Mouse (Mus musculus): ENCODE data around the gene Lrrc40. TPM values are rescaled to one million over a fixed set of nuclear protein-coding genes. Genes with fewer than 3 reads are reported as not detected.
A peak's percentile ranks its signal among the peaks of the same experiment; 100 is the strongest.

Gene Lrrc40
- total and polyA plus RNA-seq, 3 experiments: 61.3 to 232 (median 144) TPM

DNA sequence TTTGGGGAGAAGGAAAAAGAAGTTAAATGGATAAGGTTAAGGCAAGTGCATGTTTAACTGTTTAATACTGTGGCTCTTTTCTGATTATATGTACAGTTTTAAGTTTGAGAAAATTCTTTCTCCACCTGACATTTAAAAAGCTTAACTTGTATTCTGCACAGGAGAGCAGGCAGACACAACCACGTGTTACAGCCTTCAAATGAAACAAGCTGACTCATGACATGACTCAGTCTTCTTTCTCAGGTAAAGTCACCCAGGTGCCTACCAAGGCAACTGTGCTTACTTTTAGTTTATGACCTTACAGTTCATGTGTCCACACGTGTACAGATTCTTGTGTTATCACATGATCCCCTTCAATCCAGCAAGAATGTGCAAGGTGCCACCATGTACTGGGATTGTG lies 67.0 kb downstream of the Lrrc40 start:
- Histone ChIP-seq H3K79me2 (replicated peaks; ENCODE audit: control insufficient read depth, extremely low read depth, insufficient read depth, poor library complexity, severe bottlenecking) (no peaks in the 10 kb centered on the region), H3K36me3 (replicated peaks in 1 of 2; ENCODE audit: control insufficient read depth in 1 of 2, insufficient read depth in 1 of 2, low read length in 1 of 2) (no peaks in the 10 kb centered on the region), H3K9ac (ENCODE audit: insufficient read depth, low read depth) (no peak overlapping the region), H3K27ac (ENCODE audit: insufficient read depth, low read depth) (no peak overlapping the region), H3K27me3 (replicated peaks) (no peaks in the 10 kb centered on the region), H3K9me3 (replicated peaks; ENCODE audit: low read length) (no peaks in the 10 kb centered on the region), H3K4me2 (ENCODE audit: insufficient read depth, low read depth, poor library complexity, severe bottlenecking) (no peak overlapping the region), H3K4me1 (ENCODE audit: control insufficient read depth in 1 of 2, insufficient read depth in 2 of 2) (peaks cover 6 to 10% of the 10 kb centered on the region in 2 experiments), H3K4me3 (replicated peaks in 1 of 3; ENCODE audit: low read depth in 2 of 3, low read length in 2 of 3, poor library complexity in 1 of 3) (no peak overlapping the region)
- DNase-seq (ENCODE audit: extremely low read depth): no peak
- TF ChIP-seq CHD2 (IDR thresholded peaks at IDR 0.05; ENCODE audit: low read length) (no peak), MAX (IDR thresholded peaks at IDR 0.05; ENCODE audit: low read length) (peak; percentile 89), KAT2A (IDR thresholded peaks at IDR 0.05; ENCODE audit: insufficient replicate concordance, low read length) (no peak), MYC (IDR thresholded peaks at IDR 0.05; ENCODE audit: low read depth, low read length) (peak; percentile 81), MAFK (IDR thresholded peaks at IDR 0.05; ENCODE audit: insufficient replicate concordance, low read length) (peak; percentile 83), MXI1 (IDR thresholded peaks at IDR 0.05; ENCODE audit: low read depth, low read length) (no peak)
- in situ Hi-C loops (cut with MboI; ENCODE audit: low pct_ligation_motif_present, low pct_unique_long_range_greater_than_20kb, low sequenced_read_pairs) (no loop called here), dilution Hi-C loops (cut with MboI; ENCODE audit: extremely low pct_ligation_motif_present, extremely low pct_unique_long_range_greater_than_20kb, low sequenced_read_pairs) (no loop called here)

DNA sequence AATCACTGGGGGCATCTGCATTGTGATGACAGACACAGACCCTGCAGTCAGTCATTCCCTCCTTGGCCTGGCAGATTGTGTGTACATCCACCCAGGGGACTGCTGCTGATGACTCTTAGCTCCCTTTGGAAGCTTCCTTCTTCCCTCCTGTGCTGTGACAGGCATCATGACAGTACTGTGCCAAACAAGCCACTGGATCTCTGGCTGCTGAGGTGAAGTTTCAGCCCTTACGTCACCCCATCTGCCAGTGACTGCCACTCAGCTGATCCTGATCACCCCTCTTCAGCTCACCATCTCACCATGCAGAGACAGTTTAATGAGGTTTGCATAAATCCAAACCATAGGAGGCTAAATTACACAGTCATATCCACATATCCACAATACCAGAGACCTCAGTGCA lies 68.8 kb downstream of the Lrrc40 start:
- Histone ChIP-seq H3K9me3 (replicated peaks; ENCODE audit: low read length) (no peaks in the 10 kb centered on the region), H3K4me3 (replicated peaks in 1 of 3; ENCODE audit: low read depth in 2 of 3, low read length in 2 of 3, poor library complexity in 1 of 3) (no peak overlapping the region), H3K27ac (ENCODE audit: insufficient read depth, low read depth) (no peak overlapping the region), H3K4me2 (ENCODE audit: insufficient read depth, low read depth, poor library complexity, severe bottlenecking) (no peak overlapping the region), H3K9ac (ENCODE audit: insufficient read depth, low read depth) (no peak overlapping the region), H3K27me3 (replicated peaks) (no peaks in the 10 kb centered on the region), H3K79me2 (replicated peaks; ENCODE audit: control insufficient read depth, extremely low read depth, insufficient read depth, poor library complexity, severe bottlenecking) (no peaks in the 10 kb centered on the region), H3K4me1 (ENCODE audit: control insufficient read depth in 1 of 2, insufficient read depth in 2 of 2) (peaks cover 6 to 10% of the 10 kb centered on the region in 2 experiments), H3K36me3 (replicated peaks in 1 of 2; ENCODE audit: control insufficient read depth in 1 of 2, insufficient read depth in 1 of 2, low read length in 1 of 2) (no peaks in the 10 kb centered on the region)
- in situ Hi-C loops (cut with MboI; ENCODE audit: low pct_ligation_motif_present, low pct_unique_long_range_greater_than_20kb, low sequenced_read_pairs) (no loop called here), dilution Hi-C loops (cut with MboI; ENCODE audit: extremely low pct_ligation_motif_present, extremely low pct_unique_long_range_greater_than_20kb, low sequenced_read_pairs) (no loop called here)
- TF ChIP-seq SMC3 (IDR thresholded peaks at IDR 0.05; ENCODE audit: low read depth, low read length) (no peak), MAZ (IDR thresholded peaks at IDR 0.05; ENCODE audit: low read depth, low read length) (no peak), JUN (IDR thresholded peaks at IDR 0.05; ENCODE audit: insufficient read depth, low read depth, low read length) (no peak), CTCF (conservative IDR thresholded peaks at IDR 0.05 in 1 of 2, IDR thresholded peaks at IDR 0.05 in 1 of 2; ENCODE audit: low read depth in 2 of 2, low read length in 2 of 2) (no peak), ZC3H11A (IDR thresholded peaks at IDR 0.05; ENCODE audit: low read depth, low read length) (no peak), TCF12 (IDR thresholded peaks at IDR 0.05; ENCODE audit: low read depth, low read length) (no peak), ETS1 (conservative IDR thresholded peaks at IDR 0.05; ENCODE audit: low read depth, low read length) (no peak), NRF1 (IDR thresholded peaks at IDR 0.05; ENCODE audit: low read depth, low read length) (no peak), ELF1 (IDR thresholded peaks at IDR 0.05; ENCODE audit: low read depth, low read length) (no peak), SIN3A (IDR thresholded peaks at IDR 0.05; ENCODE audit: low read length) (no peak)
- peak; percentile 39 for DNase-seq (ENCODE audit: extremely low read depth)

Other genes with a start within 250 kb of the Lrrc40 start
- gene Cth, start 111.6 kb upstream of the Lrrc40 start, total RNA-seq (2012; rRNA removed): 162 and 370 TPM in 2 replicates
- gene Cth, start 111.6 kb upstream of the Lrrc40 start, total RNA-seq (2014; rRNA removed): 574 and 637 TPM in 2 replicates
- 183 and 187 TPM in 2 replicates for gene Cth, start 111.6 kb upstream of the Lrrc40 start, polyA plus RNA-seq (2012; ENCODE audit: insufficient read length, low read depth)
- gene Ankrd13c, start 89.4 kb upstream of the Lrrc40 start, total RNA-seq (2012; rRNA removed): 18.9 and 28.7 TPM in 2 replicates
- gene Ankrd13c, start 89.4 kb upstream of the Lrrc40 start, total RNA-seq (2014; rRNA removed): 54.1 and 54.4 TPM in 2 replicates
- gene Ankrd13c, start 89.4 kb upstream of the Lrrc40 start, polyA plus RNA-seq (2012; ENCODE audit: insufficient read length, low read depth): 65.3 and 73.3 TPM in 2 replicates
- 205 and 241 TPM in 2 replicates for gene Srsf11, start within 50 bp of the Lrrc40 start, total RNA-seq (2012; rRNA removed)
- gene Srsf11, start within 50 bp of the Lrrc40 start, total RNA-seq (2014; rRNA removed): 288 and 322 TPM in 2 replicates
- gene Srsf11, start within 50 bp of the Lrrc40 start, polyA plus RNA-seq (2012; ENCODE audit: insufficient read length, low read depth): 725 and 830 TPM in 2 replicates